Mouse (Mus musculus) hindbrain, embryonic 10.5 days (tissue): ENCODE data around the gene Tcn2. TPM values are rescaled to one million over a fixed set of nuclear protein-coding genes. Genes with fewer than 3 reads are reported as not detected.
A peak's percentile ranks its signal among the peaks of the same experiment; 100 is the strongest.

Experiments
- DNase-seq: peaks from one replicate; pipeline ENCODE4 v3.0.0-alpha.2; 2017; ENCODE audit warnings: low spot score
- H3K27ac ChIP-seq: fragments of 300-500 bp; sonication (generic); 2 replicates; pipeline ENCODE4 v1.5.1; 2016; ENCODE audit warnings: mild to moderate bottlenecking, moderate library complexity
- H3K27me3 ChIP-seq: fragments of 300-500 bp; sonication (generic); 2 replicates; pipeline ENCODE4 v1.6.1; 2016; ENCODE audit warnings: mild to moderate bottlenecking; ENCODE audit not compliant: poor library complexity, insufficient read depth, severe bottlenecking
- H3K36me3 ChIP-seq: fragments of 300-500 bp; sonication (generic); 2 replicates; pipeline ENCODE4 v1.6.1; 2016; ENCODE audit warnings: mild to moderate bottlenecking, moderate library complexity
- H3K4me1 ChIP-seq: fragments of 300-500 bp; sonication (generic); replicated peaks from 2 replicates; pipeline ENCODE4 v1.6.1; 2016; ENCODE audit warnings: mild to moderate bottlenecking
- H3K4me3 ChIP-seq: fragments of 300-500 bp; sonication (generic); 2 replicates; pipeline ENCODE4 v1.5.1; 2016; ENCODE audit warnings: mild to moderate bottlenecking, moderate library complexity
- H3K9me3 ChIP-seq: fragments of 300-500 bp; sonication (generic); 2 replicates; pipeline ENCODE4 v1.6.1; 2016; ENCODE audit warnings: mild to moderate bottlenecking, moderate library complexity
- WGBS: fragments of 180-500 bp; shearing (Covaris S2); methylation state at CpG from one replicate; pipeline ENCODE4 v1.1.7; 2016; 5-methylcytosine and 5-hydroxymethylcytosine counted together
- polyA plus RNA-seq: library from polyadenylated mRNA; unstranded; fragments of >200 nt; fragmentation: Nextera tagmentation; extraction: Ambion mirVana; gene quantifications from 2 replicates; pipeline ENCODE4 v1.2.1, GENCODE M21; 2016

Gene Tcn2
- 31.6 and 34.7 TPM in 2 replicates for polyA plus RNA-seq

DNA sequence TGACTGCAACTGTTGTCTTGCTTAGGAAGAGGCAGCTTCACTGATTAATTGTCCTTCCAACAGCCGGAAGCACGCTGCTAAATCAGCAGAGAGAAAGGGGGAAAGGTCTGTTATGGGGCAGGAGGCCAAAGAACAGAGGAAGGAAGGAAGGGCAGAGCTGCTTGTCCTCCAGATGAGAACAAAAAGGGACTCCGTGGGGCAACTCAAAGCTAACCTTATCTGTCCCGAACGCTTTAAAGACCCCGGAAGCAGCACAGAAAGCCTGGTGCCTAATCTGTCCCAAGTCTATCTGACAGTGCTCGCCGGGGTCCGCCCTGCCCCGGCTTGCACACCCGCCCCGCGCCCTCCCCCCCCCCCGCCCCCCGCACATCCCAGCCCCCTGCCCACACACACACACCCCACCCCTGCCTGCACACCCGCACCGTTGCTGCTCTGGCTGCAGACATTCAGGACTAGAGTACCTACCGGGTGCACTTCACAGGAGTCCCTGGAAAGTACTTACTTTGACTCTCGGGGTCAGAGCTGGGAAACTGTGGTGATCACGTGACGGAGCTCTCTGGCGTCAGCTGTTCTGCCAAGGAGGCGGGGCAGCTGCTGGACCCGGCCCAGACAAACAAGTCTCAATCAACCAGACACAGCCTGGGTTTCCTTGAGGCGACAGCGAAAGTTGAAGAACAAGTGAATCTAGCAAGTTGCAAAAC, at the start of gene Tcn2:
Gene Tcn2 (minus strand): TSS at position 649 of the 701 bp plus-strand sequence.
- under 1% methylated on average over 18 of the region's 26 CpGs for WGBS
- H3K36me3 ChIP-seq, result 0 out of 2 replicates have a peak, but pooled peaks cover 9% of the 10 kb centered on the region
- H3K27ac ChIP-seq, result peak within 1 kb of the TSS; percentile 87
- H3K4me3 ChIP-seq, result peak within 1 kb of the TSS; percentile 71
- peak; percentile 86 for DNase-seq
- H3K27me3 ChIP-seq, result no peaks in the 10 kb centered on the region
- peaks cover 19% of the 10 kb centered on the region for H3K4me1 ChIP-seq
- no peaks in the 10 kb centered on the region for H3K9me3 ChIP-seq

GRCm38 (mm10) chr11:3981536-3981935, 49.6 kb upstream of the Tcn2 start:
- Histone ChIP-seq H3K27ac (no peak overlapping the region), H3K4me3 (no peak overlapping the region), H3K9me3 (no peaks in the 10 kb centered on the region), H3K4me1 (peaks cover 32% of the 10 kb centered on the region), H3K27me3 (peaks cover 23% of the 10 kb centered on the region), H3K36me3 (peaks cover 51% of the 10 kb centered on the region)
- DNase-seq, result no peak
- WGBS, result 72% methylated on average over 6 of the region's 6 CpGs

DNA sequence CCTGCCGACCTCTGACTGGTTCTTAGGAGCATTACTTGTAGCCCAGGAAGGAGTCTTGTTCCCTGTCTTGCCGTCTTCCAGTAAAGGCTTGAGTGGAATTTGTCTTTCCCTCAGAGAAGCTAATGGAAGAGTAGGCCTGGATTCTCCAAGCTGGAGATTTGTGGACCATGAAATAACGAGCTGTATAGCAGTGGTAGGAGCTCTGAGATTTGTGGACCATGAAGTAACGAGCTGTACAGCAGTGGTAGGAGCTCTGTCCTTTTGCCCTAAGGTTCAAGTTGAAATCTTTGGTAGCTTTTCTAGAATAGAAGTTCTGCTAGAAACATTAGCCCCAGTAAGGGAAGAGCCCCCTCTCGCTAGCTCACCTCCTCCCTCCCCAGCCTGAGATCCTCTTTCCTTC, 46.5 kb upstream of the Tcn2 start:
- 92% methylated on average over 5 of the region's 5 CpGs for WGBS
- Histone ChIP-seq H3K27ac (no peak overlapping the region), H3K9me3 (no peaks in the 10 kb centered on the region), H3K36me3 (peaks cover 82% of the 10 kb centered on the region), H3K4me3 (no peak overlapping the region), H3K4me1 (peaks cover 16% of the 10 kb centered on the region), H3K27me3 (peaks cover 6% of the 10 kb centered on the region)
- no peak for DNase-seq

- no peak within 1 kb of the TSS for H3K27ac ChIP-seq
- no peak for DNase-seq
- peaks cover 99% of the 10 kb centered on the region for H3K36me3 ChIP-seq
- no peaks in the 10 kb centered on the region for H3K9me3 ChIP-seq
- WGBS, result 94% methylated on average over 6 of the region's 6 CpGs
- no peaks in the 10 kb centered on the region for H3K27me3 ChIP-seq
- H3K4me3 ChIP-seq, result no peak within 1 kb of the TSS
- H3K4me1 ChIP-seq, result 0 out of 2 replicates have a peak, but pooled peaks cover under 1% of the 10 kb centered on the region
These were observed 44.7 kb upstream of the Tcn2 start, which contains the start of gene 4930556J24Rik for GRCm38 (mm10) chr11:3976678-3977077. Gene 4930556J24Rik, minus strand, starts transcription at chr11:3976778.

DNA sequence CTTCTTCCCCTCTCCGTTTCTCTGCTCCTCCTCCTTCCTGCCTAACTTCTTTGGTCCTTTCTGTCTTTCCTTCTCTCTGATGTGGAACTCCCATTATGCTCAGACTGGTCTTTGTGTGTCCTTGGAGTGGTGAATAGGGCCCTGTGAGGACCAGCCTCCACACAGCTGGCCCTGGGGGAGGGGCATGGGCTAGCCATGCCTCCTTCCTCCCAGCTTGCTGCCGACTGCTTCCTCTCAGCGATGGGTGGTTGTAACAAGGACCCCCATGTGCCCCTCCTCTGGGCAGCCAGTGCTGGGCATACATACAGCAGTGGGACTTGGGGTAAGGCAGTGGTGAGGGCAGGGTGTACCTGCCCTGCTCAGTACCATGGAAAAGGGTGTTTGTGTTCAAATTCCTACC, 42.4 kb upstream of the Tcn2 start:
- peaks cover 100% of the 10 kb centered on the region for H3K36me3 ChIP-seq
- H3K4me1 ChIP-seq, result no peaks in the 10 kb centered on the region
- H3K9me3 ChIP-seq, result no peaks in the 10 kb centered on the region
- 52% methylated on average over 3 of the region's 3 CpGs for WGBS
- H3K27ac ChIP-seq, result no peak overlapping the region
- H3K27me3 ChIP-seq, result no peaks in the 10 kb centered on the region
- no peak overlapping the region for H3K4me3 ChIP-seq
- DNase-seq, result no peak

DNA sequence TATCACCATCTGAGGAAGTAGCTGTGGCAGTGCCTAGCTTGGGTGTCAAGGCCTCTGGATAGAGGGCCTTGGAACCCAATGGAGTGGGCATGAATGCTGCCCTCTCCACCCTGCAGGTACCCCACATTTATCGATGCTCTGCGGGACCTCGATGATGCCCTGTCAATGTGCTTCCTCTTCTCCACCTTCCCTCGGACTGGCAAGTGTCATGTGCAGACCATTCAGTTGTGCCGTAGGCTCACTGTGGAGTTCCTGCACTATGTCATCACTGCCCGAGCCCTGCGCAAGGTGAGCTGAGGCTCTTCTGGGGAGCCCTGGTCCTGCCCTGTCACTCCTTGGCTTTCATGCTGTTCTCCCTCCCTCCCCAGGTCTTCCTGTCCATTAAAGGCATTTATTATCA, 41.1 kb upstream of the Tcn2 start:
- Histone ChIP-seq H3K27ac (no peak overlapping the region), H3K9me3 (no peaks in the 10 kb centered on the region), H3K27me3 (no peaks in the 10 kb centered on the region), H3K4me3 (no peak overlapping the region), H3K36me3 (peaks cover 100% of the 10 kb centered on the region), H3K4me1 (no peaks in the 10 kb centered on the region)
- WGBS, result 93% methylated on average over 7 of the region's 7 CpGs
- no peak for DNase-seq

GRCm38 (mm10) chr11:3970361-3970760, 38.4 kb upstream of the Tcn2 start:
- no peaks in the 10 kb centered on the region for H3K27me3 ChIP-seq
- H3K27ac ChIP-seq, result no peak overlapping the region
- H3K9me3 ChIP-seq, result no peaks in the 10 kb centered on the region
- H3K4me3 ChIP-seq, result no peak overlapping the region
- peaks cover 7% of the 10 kb centered on the region for H3K4me1 ChIP-seq
- H3K36me3 ChIP-seq, result peaks cover 89% of the 10 kb centered on the region
- no peak for DNase-seq
- WGBS, result 98% methylated on average over 7 of the region's 7 CpGs

- Histone ChIP-seq H3K4me1 (peaks cover 12% of the 10 kb centered on the region), H3K9me3 (no peaks in the 10 kb centered on the region), H3K27me3 (no peaks in the 10 kb centered on the region), H3K36me3 (peaks cover 84% of the 10 kb centered on the region), H3K4me3 (no peak overlapping the region), H3K27ac (no peak overlapping the region)
- no peak for DNase-seq
- 83% methylated on average over 3 of the region's 3 CpGs for WGBS
These were observed 37.9 kb upstream of the Tcn2 start for GRCm38 (mm10) chr11:3969837-3970236.

DNA sequence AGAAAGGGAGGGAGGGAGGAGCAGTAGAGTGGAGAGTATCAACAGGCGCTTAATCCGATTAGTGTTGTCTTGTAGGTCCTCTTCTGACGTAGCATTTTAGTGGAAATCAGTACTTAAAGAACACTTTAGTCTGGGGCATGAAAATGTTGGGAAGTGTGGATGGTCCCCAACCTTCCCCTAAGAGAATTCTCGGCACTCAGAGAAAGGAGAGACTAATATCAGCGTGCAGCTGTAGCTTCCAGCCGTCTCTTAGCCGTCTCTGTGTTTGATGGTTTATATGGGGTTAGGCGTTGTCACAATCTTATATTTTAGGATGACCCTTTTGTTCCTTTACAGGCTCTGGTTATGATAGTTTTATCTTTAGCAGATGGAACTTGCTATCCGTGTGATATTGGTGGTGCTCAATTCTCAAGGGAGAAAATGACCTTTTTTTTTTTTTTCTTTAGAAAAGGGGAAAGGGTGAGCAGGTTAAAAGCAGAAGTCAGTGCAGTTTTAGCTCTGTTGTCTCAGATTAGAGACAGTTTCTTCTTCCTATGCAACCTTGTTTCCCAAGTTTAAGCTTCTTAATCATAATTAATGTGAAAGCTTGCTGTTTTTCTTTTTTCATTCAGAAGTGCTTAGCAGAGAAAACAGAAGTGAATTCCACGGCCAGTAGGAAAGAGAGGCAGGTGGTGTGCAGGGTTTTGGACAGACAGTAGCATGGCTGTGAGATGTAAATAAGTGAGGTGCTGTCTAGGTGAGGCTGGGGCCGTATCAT, 32.6 kb upstream of the Tcn2 start:
- peak overlapping the region; percentile 89 for H3K4me3 ChIP-seq
- no peaks in the 10 kb centered on the region for H3K9me3 ChIP-seq
- H3K4me1 ChIP-seq, result peaks cover 18% of the 10 kb centered on the region
- 17% methylated on average over 11 of the region's 11 CpGs for WGBS
- no peaks in the 10 kb centered on the region for H3K27me3 ChIP-seq
- H3K27ac ChIP-seq, result peak overlapping the region; percentile 93
- H3K36me3 ChIP-seq, result peaks cover 32% of the 10 kb centered on the region
- DNase-seq, result no peak

DNA sequence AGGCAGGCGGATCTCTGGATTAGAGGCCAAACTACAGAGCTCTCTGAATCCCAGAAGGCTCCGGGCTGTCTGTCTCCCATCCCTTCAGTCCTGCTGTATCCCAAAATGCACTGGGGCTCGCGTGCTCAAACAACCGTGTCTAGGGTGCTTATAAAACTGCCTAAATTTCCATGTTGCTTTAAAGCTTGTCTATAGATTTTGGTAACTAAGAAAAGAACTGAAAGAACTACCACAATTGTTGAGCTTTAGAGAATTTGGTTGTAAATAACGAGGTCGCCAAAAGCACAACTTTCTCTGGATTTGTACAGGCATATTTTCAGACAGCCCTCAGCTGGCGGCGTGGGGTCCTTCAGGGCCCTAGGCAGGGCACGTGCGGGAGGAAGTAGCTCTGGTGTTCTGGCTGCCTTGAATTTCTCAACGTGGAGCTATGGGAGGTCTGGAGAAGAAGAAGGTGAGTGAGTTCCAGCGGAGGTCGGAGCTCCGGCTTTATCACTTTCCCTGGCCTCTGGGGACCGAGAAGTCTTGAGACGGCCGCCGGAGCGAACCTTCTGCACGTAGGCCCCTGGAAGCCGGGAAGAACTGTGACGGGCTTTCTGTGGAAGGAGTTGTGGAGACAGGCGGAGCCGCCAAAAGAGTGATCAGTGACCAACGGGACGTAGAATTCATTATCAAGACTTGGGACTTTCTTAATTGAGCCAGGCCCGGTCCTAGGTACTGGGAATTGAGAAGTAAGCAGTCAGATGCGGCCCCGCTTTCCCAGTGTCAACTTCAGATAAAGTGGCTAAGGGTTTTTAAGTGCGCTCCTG, 31.9 kb upstream of the Tcn2 start, which contains the start of gene Pes1:
Gene Pes1 (plus strand): TSS at position 366 of the 806 bp plus-strand sequence.
- Histone ChIP-seq H3K4me1 (peaks cover 18% of the 10 kb centered on the region), H3K36me3 (peaks cover 24% of the 10 kb centered on the region), H3K27me3 (no peaks in the 10 kb centered on the region), H3K4me3 (peak within 1 kb of the TSS; percentile 89), H3K27ac (peak within 1 kb of the TSS; percentile 93), H3K9me3 (no peaks in the 10 kb centered on the region)
- DNase-seq, result peak; percentile 82
- under 1% methylated on average over 31 of the region's 31 CpGs for WGBS

- 69% methylated on average over 10 of the region's 10 CpGs for WGBS
- Histone ChIP-seq H3K4me3 (peak overlapping the region; percentile 89), H3K27me3 (no peaks in the 10 kb centered on the region), H3K9me3 (no peaks in the 10 kb centered on the region), H3K4me1 (peaks cover 18% of the 10 kb centered on the region), H3K36me3 (peaks cover 17% of the 10 kb centered on the region), H3K27ac (peak overlapping the region; percentile 93)
- no peak for DNase-seq
These were observed 31.2 kb upstream of the Tcn2 start for GRCm38 (mm10) chr11:3963155-3963554.

- DNase-seq, result no peak
- Histone ChIP-seq H3K27ac (no peak overlapping the region), H3K36me3 (peaks cover 8% of the 10 kb centered on the region), H3K9me3 (no peaks in the 10 kb centered on the region), H3K4me1 (peaks cover 18% of the 10 kb centered on the region), H3K27me3 (no peaks in the 10 kb centered on the region), H3K4me3 (no peak overlapping the region)
- WGBS, result 73% methylated on average over 3 of the region's 3 CpGs
These were observed 29.8 kb upstream of the Tcn2 start for GRCm38 (mm10) chr11:3961761-3962160.
